Mouse (Mus musculus) erythroid progenitor cell, adult 5-6 weeks (primary cell): ENCODE measurements at regions not wholly inside any gene's neighbourhood (a gene's known extent, or its start where the extent isn't known, plus 50 kb on each side); places are given as distances from the start of the nearest gene placed in this dataset.

Source experiments
- ATAC-seq: replicated peaks from 2 replicates; pipeline ENCODE4 v1.8.0; 2016; ENCODE audit warnings: moderate number of reproducible peaks, mild to moderate bottlenecking, moderate TSS enrichment, inconsistent platforms; ENCODE audit not compliant: poor library complexity, low FRiP score, severe bottlenecking

DNA sequence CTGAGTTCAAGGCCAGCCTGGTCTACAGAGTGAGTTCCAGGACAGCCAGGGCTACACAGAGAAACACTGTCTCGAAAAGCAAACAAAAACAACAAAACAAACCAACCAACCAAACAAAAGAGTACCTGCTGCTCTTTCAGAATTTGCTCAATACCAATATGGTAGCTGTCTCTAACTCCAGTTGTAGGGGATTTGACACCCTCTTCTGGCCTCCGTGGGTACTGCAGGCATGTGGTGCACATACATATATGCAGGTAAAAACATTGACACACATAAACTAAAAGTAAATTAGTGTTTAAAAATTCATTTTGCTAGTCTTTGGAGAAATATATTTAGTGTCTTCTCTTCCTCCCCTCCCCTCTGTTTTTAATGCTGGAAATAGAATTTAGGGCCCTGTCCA lies 145.8 kb downstream of the Dusp6 start:
- no peak for ATAC-seq

DNA sequence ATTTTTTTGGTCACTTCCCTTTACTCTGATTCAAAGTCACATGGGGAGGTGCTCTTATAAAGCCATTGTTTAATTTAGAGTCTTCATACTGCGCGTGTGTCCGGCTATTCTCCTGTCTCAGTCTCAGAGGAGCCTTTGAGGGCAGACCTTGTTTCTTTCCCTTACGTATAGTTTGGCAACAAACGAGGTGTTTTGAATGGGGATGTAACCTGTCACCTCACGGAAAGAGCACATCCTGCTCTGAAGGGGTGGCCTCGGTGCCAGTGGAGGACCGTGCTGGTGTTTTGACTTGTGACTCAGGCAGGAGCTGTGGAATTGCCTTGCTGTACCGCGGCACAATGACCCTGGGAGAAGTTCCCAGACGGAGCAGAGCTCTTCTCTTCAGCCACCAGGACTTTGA lies 146.7 kb downstream of the Dusp6 start:
- no peak for ATAC-seq

DNA sequence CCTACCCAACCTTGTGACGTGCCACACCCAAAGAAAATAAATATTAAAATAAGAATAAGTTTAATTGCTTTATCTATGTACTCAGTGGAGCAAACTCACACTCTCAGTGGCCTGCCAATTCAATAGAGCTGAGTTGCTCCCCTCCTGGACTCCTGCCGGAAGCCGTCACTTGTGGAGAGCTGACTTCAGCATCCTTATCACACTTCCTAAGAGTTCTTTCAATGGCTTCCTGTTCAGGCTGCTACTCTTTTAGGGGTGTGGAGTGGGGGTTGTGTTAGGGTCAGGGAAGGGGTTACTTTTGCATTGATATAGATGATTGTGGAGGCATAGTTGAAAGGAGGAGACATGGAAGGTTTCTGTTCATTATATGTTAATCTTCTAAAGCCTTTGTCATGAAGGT lies 147.7 kb downstream of the Dusp6 start:
- ATAC-seq = no peak

DNA sequence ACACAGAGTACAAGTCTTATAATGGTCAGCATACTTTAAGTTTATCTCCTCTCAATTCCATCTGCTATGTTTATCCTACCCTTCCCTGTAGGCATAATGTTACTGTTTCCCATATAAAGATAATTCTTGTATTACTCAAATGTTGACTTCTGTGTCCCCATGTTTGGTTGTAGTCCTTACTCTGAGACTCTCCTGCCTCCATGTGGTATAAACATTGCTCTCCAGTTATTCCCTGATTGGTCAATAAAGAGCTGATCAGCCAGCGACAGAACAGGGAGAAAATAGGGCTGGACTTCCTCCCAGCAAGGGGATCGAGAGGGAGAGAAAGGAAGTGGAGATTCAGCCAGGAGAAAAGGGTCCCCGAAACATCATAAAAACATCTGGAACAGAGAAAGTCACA lies 150.4 kb downstream of the Dusp6 start:
- ATAC-seq = no peak

DNA sequence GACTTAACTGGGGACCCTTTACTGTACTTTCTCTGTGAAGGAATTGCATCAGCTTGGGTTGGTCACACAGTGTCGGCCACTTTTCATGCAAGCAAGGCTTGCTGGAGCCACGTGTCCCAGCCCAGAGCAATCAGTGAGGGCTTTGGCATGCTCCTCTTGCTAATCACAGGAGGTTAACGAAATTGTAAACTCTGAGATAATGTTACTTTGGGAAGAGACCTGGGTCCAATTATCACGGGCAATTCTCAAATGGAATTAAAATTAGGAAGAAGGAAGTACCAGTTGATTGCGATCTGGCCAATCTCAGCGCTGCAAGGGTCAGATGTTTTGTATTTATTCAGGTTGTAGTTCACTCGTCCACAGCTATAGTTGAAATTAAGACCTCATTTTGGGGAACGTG lies 153.2 kb downstream of the Dusp6 start:
- no peak for ATAC-seq

DNA sequence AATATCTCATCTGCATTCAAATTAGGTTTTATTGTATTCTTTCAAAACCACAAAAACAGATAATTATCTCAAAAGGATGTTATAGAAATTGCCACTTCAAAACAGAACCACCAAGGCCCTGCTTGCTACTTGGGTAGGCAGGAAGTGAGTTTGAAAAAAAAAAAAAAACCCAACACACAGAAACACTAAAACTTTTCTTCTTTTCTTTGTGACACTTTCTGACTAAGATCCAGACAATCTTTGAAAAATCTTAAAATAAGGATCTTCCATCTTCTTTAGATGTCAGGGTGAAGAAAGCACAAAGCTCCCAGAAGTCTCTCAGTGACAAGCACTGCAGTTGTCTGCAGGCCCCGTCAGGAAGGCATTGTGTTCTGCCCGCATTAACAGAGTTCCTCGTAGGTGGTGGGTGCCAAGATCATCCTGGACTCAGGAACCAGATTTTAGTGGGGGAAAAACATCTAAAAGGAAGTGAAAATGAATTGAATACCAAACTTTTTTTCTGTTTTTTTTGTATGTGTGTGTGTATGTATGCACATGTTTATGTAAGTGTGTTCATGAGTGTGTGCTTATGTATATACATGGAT lies 154.0 kb downstream of the Dusp6 start:
- ATAC-seq = no peak

DNA sequence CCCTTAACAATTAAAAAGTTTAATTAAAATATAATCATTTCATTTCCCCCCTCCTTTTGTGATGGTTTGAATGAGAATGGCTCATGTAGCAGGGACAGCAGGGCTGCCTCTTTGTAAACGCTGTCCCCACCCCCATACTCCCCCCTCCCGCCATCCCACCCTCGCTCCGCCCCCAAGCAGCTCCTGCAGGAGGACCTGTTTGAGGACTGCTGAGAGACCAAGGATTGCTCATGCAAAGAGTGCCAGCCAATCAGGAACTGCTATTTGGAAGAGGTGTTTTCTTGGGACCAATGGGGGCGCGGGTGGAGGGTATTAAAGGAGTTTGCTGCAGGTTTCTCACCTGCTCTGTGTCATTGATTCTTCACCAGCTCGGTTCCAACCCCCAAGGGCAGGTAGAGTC lies 154.6 kb downstream of the Dusp6 start:
- ATAC-seq = no peak

DNA sequence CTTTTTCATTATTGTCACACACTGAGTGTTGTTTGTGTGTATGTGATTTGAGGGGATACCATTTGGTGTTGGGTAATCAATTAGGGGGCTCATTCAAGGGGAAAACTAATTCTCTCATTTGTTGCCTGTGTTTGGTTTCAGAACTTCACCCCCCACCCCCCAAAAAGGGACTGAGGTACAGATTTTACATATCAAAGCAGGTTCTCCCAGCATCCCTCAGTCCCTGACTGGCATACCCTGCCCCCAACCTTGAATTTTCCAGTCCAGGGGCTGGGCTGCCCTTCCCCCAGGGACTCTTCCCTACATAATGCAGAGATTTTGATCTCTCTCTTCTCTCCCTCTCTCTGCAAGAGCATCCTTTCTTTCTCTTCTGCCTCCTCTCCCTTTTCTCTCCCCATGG lies 155.5 kb downstream of the Dusp6 start:
- ATAC-seq = no peak

DNA sequence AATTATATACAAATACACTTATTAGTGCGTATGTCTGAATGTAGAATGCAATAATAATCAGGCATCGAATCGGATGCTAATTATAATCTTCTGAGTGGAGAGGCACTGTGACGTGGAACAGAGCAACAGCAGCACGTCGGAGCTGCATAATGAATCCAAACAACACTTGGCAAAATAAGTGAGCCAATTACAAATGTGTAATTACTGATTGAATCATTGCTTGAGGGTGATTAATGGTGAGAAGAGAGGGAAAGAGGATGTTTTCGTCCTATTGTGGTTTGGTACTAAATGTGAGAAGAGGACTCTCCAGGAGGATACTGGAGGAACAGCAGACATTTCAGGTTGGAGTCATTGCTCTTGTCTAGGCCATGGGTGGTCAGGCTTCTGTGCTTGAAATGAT lies 156.5 kb downstream of the Dusp6 start:
- no peak for ATAC-seq

DNA sequence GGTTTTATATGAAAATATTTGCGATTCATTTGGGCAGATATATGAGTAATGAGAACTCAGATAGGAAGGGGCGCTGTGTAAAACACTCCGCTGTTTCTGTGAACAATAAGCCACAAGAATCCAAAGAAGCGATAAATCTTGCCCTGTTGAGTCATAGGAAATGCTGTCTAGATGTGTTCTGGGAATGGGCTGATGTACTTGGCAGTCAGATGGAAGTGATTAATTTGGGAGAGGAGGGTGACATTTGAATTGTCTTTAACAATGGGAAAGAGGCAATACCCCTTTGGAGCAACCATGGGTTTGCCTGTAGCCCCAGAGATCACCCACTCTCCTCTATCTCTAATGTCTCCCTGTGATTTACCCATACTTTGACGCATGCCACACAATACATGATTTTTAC lies 160.4 kb downstream of the Dusp6 start:
- ATAC-seq = no peak

DNA sequence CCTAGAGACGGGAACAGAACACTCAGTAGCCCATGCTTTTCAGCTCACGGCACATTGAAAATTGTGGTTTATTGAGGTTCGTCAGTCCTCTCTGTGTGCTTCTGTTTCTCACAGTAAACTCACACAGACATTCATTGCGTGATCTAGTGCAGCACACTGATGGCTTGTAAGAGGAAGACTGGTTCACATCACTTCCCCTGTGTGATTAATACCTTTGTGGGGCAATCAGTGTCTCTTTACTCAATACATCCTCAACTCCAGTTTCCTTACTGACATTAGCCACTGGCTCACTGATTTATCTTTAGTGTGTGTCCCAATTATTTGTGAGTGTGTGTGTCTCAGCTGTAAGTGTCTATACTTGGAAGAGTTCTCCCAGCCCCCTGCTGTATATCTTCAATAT lies 162.2 kb downstream of the Dusp6 start:
- no peak for ATAC-seq

DNA sequence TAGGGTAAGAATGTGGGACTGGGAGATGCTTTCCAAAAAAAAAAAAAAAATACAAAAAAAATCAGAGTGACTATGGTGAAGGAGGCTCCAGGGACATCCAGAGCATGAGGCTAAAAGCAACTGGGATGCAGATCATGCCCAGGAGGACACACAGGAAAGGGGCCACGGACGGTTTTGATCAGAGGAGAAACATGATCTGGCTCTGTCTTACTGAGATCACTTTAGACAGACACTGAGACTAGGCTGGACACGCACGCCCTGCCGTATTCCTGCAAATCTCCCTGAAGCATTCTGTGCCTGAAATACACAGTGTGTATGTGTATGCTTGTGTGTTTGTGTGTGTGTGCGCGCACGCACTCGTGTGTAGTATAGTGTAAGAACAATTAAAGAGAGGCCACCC lies 167.1 kb downstream of the Dusp6 start:
- no peak for ATAC-seq

DNA sequence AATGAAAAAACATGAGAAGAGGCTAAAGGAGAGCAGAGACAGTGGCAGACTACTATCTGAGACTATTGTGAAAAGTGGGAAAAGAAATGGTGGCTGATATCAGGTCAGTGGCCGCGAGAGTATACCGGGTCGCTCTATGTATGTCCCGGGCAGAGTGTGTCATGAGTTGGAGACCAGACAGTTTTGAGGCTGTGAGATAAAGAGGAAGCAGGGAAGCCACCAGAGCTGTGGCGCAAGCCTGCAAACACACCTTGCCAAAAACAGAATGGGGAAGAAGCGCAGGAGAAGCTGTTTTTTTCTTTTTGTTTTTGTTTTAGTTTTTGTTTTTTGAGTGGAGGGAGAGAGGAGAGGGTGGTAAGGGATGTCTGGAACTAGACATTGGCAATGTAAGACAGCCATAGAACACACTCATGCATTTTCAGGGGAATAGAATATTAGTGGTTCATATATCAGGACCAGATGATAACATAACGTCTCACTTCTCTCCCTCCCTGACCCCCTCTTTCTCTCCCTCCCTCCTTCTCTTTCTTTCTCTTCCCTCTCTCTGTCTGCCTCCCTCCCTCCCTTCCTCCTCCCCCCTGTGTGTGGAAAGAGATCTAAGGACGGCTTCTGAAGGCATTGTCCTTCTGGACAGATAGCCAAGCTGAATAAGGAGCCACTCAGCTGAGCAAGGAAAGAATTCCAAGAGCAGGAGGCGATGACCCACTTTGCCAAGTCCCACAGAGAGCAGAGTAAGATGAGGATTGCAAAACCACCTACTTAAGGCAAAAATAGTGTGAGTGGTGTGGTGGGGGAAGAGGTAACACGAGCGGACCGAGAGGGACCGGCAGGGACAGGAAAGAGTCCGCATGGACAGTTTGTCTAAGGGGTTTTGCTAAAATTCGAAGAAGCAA lies 167.9 kb downstream of the Dusp6 start:
- ATAC-seq = no peak

DNA sequence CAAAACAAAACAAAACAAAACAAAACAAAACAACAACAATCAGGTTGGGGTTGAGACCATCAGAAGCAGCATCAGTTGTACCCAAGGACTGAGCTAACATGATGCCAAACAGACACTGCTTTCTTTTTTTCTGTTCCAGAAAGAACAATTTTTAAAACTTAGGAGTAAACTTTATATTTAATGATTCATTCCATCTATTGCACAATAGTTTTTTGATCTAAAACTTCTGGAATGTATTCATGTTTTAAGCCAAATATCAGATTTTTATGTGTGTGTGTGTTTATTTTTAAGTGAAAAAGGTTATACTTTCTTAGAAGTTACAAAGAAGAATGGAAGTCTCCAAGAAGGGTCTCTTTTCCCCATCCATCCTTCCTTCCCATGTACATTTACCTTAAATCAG lies 174.0 kb downstream of the Dusp6 start:
- no peak for ATAC-seq

DNA sequence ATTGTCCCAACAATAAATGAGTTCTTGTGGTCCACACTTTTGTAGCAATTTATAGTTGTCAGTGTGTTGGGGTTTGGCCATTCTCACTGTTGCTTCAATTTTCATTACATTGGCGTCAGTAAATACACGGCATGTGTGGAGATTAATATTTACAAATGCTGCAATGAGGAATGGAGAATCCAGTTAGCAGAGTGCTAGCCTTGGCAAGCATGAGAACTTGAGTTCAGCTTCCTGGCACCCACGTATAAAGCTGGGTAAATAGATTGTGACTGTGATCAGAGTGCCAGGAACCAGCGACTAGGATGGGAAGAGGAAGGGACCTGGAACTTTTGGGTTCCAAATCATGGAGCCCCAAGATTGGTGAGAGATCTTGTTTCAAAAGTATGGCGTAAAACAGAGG lies 177.1 kb downstream of the Dusp6 start:
- no peak for ATAC-seq

DNA sequence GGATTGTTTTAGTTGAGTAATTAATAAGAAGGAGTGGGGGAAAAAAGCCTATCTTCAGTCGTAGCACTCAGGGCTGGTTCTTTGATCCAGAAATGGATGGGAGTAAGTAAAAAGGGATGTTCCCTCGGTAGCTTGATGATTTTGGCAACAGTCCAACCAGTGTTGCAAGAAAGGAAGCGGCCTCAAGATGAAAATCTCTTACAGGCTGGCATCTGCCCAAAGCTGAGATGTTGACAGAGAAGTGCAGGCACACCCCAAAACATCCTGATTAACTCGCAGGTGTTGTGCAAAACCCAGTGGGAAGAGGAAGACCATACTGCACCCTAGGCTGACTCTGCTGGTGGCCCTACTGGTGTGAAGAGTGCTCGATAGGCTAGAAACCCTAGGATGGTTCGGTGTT lies 178.0 kb downstream of the Dusp6 start:
- ATAC-seq = no peak

DNA sequence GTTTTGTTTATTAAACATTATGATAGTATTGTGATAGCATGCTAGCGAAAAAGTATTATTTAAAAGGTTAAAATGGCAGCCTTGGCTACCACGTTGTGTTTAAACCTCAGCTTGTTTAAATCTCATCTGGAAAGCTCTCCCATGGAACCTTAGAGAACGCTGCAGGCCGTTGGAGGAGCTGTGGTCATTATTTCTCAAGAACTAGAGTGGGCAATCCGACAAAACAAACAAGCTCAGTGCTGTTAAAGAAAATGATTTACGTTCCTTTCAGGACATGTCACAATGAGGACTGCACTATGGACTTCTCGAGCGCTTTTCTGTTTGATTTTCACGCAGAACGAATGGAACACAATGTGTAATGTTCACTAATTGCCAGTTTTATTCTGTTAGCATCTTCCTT lies 178.9 kb downstream of the Dusp6 start:
- ATAC-seq = no peak

DNA sequence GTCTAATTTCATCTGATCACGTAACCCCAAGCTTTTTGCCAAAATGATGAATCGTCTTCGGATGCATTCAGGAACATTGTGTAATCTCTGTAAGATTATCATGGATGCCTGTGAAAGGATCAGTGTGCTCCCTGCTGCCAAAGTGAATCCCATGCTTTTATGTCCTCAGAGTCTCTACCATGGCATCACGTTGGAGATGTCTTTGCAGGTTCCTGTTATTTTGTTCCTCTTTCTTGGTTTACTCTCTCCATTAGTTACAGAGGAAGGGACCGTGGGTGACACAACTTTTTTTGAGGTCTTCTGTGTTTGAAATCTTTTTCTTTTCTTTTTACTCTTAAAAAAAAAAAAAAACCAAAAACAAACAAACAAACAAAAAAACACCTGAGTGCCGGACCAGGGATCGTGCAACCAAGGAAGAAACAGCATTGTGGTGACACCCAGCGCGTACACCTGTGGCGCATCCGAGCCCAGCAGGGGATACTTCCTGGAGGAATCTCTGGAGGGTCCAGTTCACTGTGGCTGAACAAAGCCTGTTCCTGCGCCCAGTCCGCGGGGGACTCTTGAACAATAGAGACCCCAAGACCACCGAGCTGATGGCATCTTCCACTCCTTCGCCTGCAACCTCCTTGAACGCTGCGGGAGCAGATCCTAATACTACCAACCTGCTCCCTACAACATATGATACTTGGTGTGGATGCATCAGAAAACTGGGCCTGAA lies 180.6 kb downstream of the Dusp6 start:
- no peak for ATAC-seq

DNA sequence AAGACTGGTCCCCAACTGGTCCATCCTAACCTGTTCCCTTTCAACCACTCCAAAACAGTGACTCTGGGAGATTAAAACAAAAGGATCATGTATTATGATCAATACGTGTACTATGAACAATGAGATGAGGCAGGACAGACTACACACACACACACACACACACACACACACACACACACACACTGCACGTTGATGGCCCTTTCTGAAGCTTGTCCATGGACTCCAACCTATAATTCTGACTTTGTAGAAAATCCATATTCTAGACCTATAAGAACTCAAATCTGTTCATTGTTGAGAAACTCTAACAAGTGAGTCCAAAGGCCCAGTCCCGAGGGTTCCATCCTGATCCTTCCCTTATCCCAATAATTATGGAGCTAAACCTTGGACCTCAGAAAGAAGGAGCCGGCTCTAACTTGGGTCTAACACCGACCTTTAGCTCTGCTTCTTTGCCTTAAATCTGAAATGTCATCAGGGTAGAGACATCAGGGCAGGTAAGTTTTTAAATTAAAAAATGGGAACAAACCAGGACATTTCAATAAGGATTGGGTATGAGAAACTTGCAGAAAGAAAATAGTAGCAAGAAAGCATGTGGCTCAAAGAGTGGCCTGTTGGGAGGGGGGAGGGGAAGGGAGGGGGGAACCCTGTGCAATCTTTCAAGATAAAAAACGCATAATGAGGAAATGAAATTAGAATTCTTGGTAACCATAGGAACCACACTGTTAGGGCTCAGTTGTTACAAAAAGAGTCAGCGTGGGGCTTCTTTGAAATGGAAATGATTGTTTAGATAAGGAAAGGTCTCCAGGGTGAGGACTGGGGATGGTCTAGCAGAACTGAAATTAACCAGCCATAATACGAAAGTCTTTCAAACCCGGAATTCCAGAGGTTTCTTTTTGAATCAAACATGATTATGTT lies 187.9 kb downstream of the Dusp6 start:
- ATAC-seq = no peak
